Comparison of ENCODE assay signal across 13 mouse cellular contexts in the genomic region with DNA sequence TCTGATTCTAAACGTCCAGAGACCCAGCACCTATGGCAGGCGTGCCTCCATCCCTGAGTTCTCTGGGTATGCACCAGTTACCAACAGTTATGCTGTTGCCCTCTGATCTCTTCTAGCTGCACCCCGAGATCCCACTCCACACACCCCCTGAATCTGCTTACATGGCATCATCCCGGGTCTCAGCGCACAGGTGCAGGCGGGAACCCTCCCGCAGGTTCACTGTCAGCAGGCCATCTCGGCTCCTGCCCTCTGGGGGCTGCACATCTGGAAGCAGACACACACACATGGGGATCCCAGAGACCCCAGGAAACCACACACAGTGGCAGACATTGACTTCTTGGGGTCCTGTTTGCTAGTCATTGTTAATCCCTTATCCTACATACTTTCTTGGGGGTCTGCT. TPM values are rescaled to one million over a fixed set of nuclear protein-coding genes. Genes with fewer than 3 reads are reported as not detected.
A peak's percentile ranks its signal among the peaks of the same experiment; 100 is the strongest.
DNase-seq lines count a peak whose midpoint lies in the region; ATAC-seq and TF ChIP-seq lines count a peak whose summit lies in the region.
"Had no signal": no experiment of that assay in that cellular context is flagged by ENCODE, and none has a peak within 500 bp of the region (broad histone marks: within the 10 kb centered on the region; RNA-seq: fewer than 3 reads in every experiment).

No protein-coding gene starts in this region.

- 82% methylated on average over 8 of the region's 8 CpGs for WGBS in cerebellum, adult 2 months
- WGBS in liver, postnatal 0 days (ENCODE audit: insufficient replicate concordance): 84% methylated on average over 8 of the region's 8 CpGs
- WGBS in liver, embryonic 11.5 days: 88% methylated on average over 8 of the region's 8 CpGs
- WGBS in hindbrain, postnatal 0 days: 74% methylated on average over 8 of the region's 8 CpGs
- 80% methylated on average over 8 of the region's 8 CpGs for WGBS in neural tube, embryonic 13.5 days

- no peaks in the 10 kb centered on the region for H3K9me3 ChIP-seq in liver, postnatal 0 days (ENCODE audit: low read length)
- no peaks in the 10 kb centered on the region for H3K9me3 ChIP-seq in liver, embryonic 11.5 days (ENCODE audit: control insufficient read depth, low read length)
- no peaks in the 10 kb centered on the region for H3K9me3 ChIP-seq in hindbrain, postnatal 0 days (ENCODE audit: low read length)
- no peaks in the 10 kb centered on the region for H3K9me3 ChIP-seq in neural tube, embryonic 13.5 days

- peak overlapping the region; percentile 63; the same call in 1 of the 2 replicates for H3K27ac ChIP-seq in cerebellum, adult 2 months (ENCODE audit: insufficient read depth, low read length)
- no peak overlapping the region for H3K27ac ChIP-seq in liver, postnatal 0 days (ENCODE audit: low read depth)
- no peak overlapping the region for H3K27ac ChIP-seq in liver, embryonic 11.5 days (ENCODE audit: low read depth, low read length)
- peak overlapping the region; percentile 82 for H3K27ac ChIP-seq in hindbrain, postnatal 0 days
- peak overlapping the region; percentile 77 for H3K27ac ChIP-seq in neural tube, embryonic 13.5 days (replicated peaks)

- ATAC-seq in liver, postnatal 0 days: no peak
- no peak for ATAC-seq in liver, embryonic 11.5 days (replicated peaks; ENCODE audit: low FRiP score)
- ATAC-seq in hindbrain, postnatal 0 days: no peak
- no peak for ATAC-seq in neural tube, embryonic 13.5 days (ENCODE audit: low read depth)
- ATAC-seq: Patski had no signal

- H3K4me3 ChIP-seq in cerebellum, adult 2 months (replicated peaks; ENCODE audit: insufficient read depth, low read depth, low read length): no peak overlapping the region
- no peak overlapping the region for H3K4me3 ChIP-seq in liver, postnatal 0 days (ENCODE audit: low read depth, low read length)
- no peak overlapping the region for H3K4me3 ChIP-seq in liver, embryonic 11.5 days (ENCODE audit: low read depth, low read length)
- no peak overlapping the region for H3K4me3 ChIP-seq in hindbrain, postnatal 0 days (ENCODE audit: low read length)
- no peak overlapping the region for H3K4me3 ChIP-seq in neural tube, embryonic 13.5 days

- H3K36me3 ChIP-seq in liver, postnatal 0 days (replicated peaks; ENCODE audit: insufficient read depth, low read length): no peaks in the 10 kb centered on the region
- no peaks in the 10 kb centered on the region for H3K36me3 ChIP-seq in liver, embryonic 11.5 days (ENCODE audit: control insufficient read depth, insufficient read depth, low read length)
- H3K36me3 ChIP-seq in hindbrain, postnatal 0 days (ENCODE audit: insufficient read depth, low read length): no peaks in the 10 kb centered on the region
- peaks cover under 1% of the 10 kb centered on the region; the same call in 1 of the 2 replicates for H3K36me3 ChIP-seq in neural tube, embryonic 13.5 days

- no peak overlapping the region for H3K4me2 ChIP-seq in liver, postnatal 0 days (ENCODE audit: low read depth, low read length)
- H3K4me2 ChIP-seq in liver, embryonic 11.5 days: no peak overlapping the region
- no peak overlapping the region for H3K4me2 ChIP-seq in hindbrain, postnatal 0 days (ENCODE audit: low read depth, low read length)
- no peak overlapping the region for H3K4me2 ChIP-seq in neural tube, embryonic 13.5 days

- DNase-seq in cerebellum, adult 2 months: peak in 1 of 2 experiments; percentile 7
- DNase-seq in cerebellum, adult 9-10 months: no peak
- peak; percentile 11 for DNase-seq in liver, postnatal 0 days
- DNase-seq in liver, embryonic 11.5 days (ENCODE audit: low spot score): no peak
- DNase-seq in hindbrain, postnatal 0 days (ENCODE audit: low spot score): no peak
- no peak for DNase-seq in ovary, postnatal 14 days (ENCODE audit: low spot score)
- no peak for DNase-seq in left cerebral cortex, postnatal 4 days
- DNase-seq: heart, postnatal 36 days; kidney, adult 9 months; lung, postnatal 10 days; spleen, adult 18-20 months had no signal

- H3K27me3 ChIP-seq in cerebellum, adult 2 months (ENCODE audit: control insufficient read depth, insufficient read depth, low read length): no peaks in the 10 kb centered on the region
- H3K27me3 ChIP-seq in liver, postnatal 0 days (ENCODE audit: insufficient read depth, low read length): no peaks in the 10 kb centered on the region
- H3K27me3 ChIP-seq in liver, embryonic 11.5 days (replicated peaks; ENCODE audit: control insufficient read depth, insufficient read depth, low read length): no peaks in the 10 kb centered on the region
- H3K27me3 ChIP-seq in hindbrain, postnatal 0 days (ENCODE audit: insufficient read depth, low read length): no peaks in the 10 kb centered on the region
- no peaks in the 10 kb centered on the region for H3K27me3 ChIP-seq in neural tube, embryonic 13.5 days
- H3K27me3 ChIP-seq: Patski had no signal

- H3K9ac ChIP-seq in liver, postnatal 0 days (replicated peaks): no peak overlapping the region
- H3K9ac ChIP-seq in liver, embryonic 11.5 days (ENCODE audit: low read depth, low read length): no peak overlapping the region
- H3K9ac ChIP-seq in hindbrain, postnatal 0 days (replicated peaks; ENCODE audit: low read length): no peak overlapping the region
- no peak overlapping the region for H3K9ac ChIP-seq in neural tube, embryonic 13.5 days

- 0 out of 2 replicates have a peak, but pooled peaks cover 4% of the 10 kb centered on the region for H3K4me1 ChIP-seq in cerebellum, adult 2 months (ENCODE audit: control insufficient read depth, insufficient read depth, low read length)
- no peaks in the 10 kb centered on the region for H3K4me1 ChIP-seq in liver, postnatal 0 days (ENCODE audit: insufficient read depth)
- H3K4me1 ChIP-seq in liver, embryonic 11.5 days (replicated peaks; ENCODE audit: control insufficient read depth, insufficient read depth, low read length): peaks cover 4% of the 10 kb centered on the region; the same call in 1 of the 2 replicates
- H3K4me1 ChIP-seq in hindbrain, postnatal 0 days (ENCODE audit: insufficient read depth, low read length): 0 out of 2 replicates have a peak, but pooled peaks cover 6% of the 10 kb centered on the region
- H3K4me1 ChIP-seq in neural tube, embryonic 13.5 days (replicated peaks): peaks cover 33% of the 10 kb centered on the region

- TF ChIP-seq CTCF in cerebellum, adult 2 months (IDR thresholded peaks at IDR 0.05; ENCODE audit: borderline replicate concordance, insufficient read depth, low read depth, low read length): no peak
- TF ChIP-seq CTCF in liver, postnatal 0 days (IDR thresholded peaks at IDR 0.05; ENCODE audit: low read depth): no peak
- no peak for TF ChIP-seq CTCF in hindbrain, postnatal 0 days (IDR thresholded peaks at IDR 0.05; ENCODE audit: low read depth)

- intact Hi-C loops in left cerebral cortex, postnatal 4 days (cut with DNase I): no loop called here

- TF ChIP-seq POLR2A in cerebellum, adult 2 months (IDR thresholded peaks at IDR 0.05; ENCODE audit: borderline replicate concordance, insufficient read depth, low read length): no peak

- no peak for TF ChIP-seq EP300 in liver, postnatal 0 days (IDR thresholded peaks at IDR 0.05; ENCODE audit: low read depth)

RNA-seq across cellular contexts. Expression of gene Plekhb1, which starts 7.8 kb away (rescaled TPM):
- polyA plus RNA-seq in cerebellum, adult 2 months (2012; rRNA removed): 868 and 1,066 TPM in 2 replicates
- 0.60 and 0.72 TPM in 2 replicates for polyA plus RNA-seq in liver, postnatal 0 days (2015; fragmentation: Nextera tagmentation; extraction: Ambion mirVana)
- polyA plus RNA-seq in liver, embryonic 11.5 days (2014; fragmentation: Nextera tagmentation; extraction: Ambion mirVana): 1.1 and 2.0 TPM in 2 replicates
- total RNA-seq in hindbrain, postnatal 0 days (2014; rRNA removed): 47.0 and 51.8 TPM in 2 replicates
- 40.4 and 49.3 TPM in 2 replicates for polyA plus RNA-seq in hindbrain, postnatal 0 days (2015; fragmentation: Nextera tagmentation; extraction: Ambion mirVana)
- polyA plus RNA-seq in neural tube, embryonic 13.5 days (2015; fragmentation: Nextera tagmentation; extraction: Ambion mirVana): 25.8 and 26.9 TPM in 2 replicates
- total RNA-seq in left cerebral cortex, postnatal 4 days (2021): 10 to 100 TPM; 11.6 to 14.3 TPM

RNA-seq across cellular contexts. Expression of gene Mrpl48, which starts 46.3 kb away (rescaled TPM):
- polyA plus RNA-seq in cerebellum, adult 2 months (2012; rRNA removed): 95.5 and 96.5 TPM in 2 replicates
- polyA plus RNA-seq in liver, postnatal 0 days (2015; fragmentation: Nextera tagmentation; extraction: Ambion mirVana): 52.5 and 54.5 TPM in 2 replicates
- 78.9 and 81.2 TPM in 2 replicates for polyA plus RNA-seq in liver, embryonic 11.5 days (2014; fragmentation: Nextera tagmentation; extraction: Ambion mirVana)
- total RNA-seq in hindbrain, postnatal 0 days (2014; rRNA removed): 26.8 and 29.8 TPM in 2 replicates
- polyA plus RNA-seq in hindbrain, postnatal 0 days (2015; fragmentation: Nextera tagmentation; extraction: Ambion mirVana): 97.5 and 100 TPM in 2 replicates
- polyA plus RNA-seq in neural tube, embryonic 13.5 days (2015; fragmentation: Nextera tagmentation; extraction: Ambion mirVana): 79.0 and 85.6 TPM in 2 replicates
- total RNA-seq in left cerebral cortex, postnatal 4 days (2021): 10 to 100 TPM; 44.9 to 47.4 TPM

RNA-seq across cellular contexts. Expression of gene Rab6a, which starts 47.2 kb away (rescaled TPM):
- 252 and 259 TPM in 2 replicates for polyA plus RNA-seq in cerebellum, adult 2 months (2012; rRNA removed)
- 44.8 and 51.0 TPM in 2 replicates for polyA plus RNA-seq in liver, postnatal 0 days (2015; fragmentation: Nextera tagmentation; extraction: Ambion mirVana)
- 81.6 and 85.7 TPM in 2 replicates for polyA plus RNA-seq in liver, embryonic 11.5 days (2014; fragmentation: Nextera tagmentation; extraction: Ambion mirVana)
- 241 and 270 TPM in 2 replicates for total RNA-seq in hindbrain, postnatal 0 days (2014; rRNA removed)
- 323 and 336 TPM in 2 replicates for polyA plus RNA-seq in hindbrain, postnatal 0 days (2015; fragmentation: Nextera tagmentation; extraction: Ambion mirVana)
- 245 and 256 TPM in 2 replicates for polyA plus RNA-seq in neural tube, embryonic 13.5 days (2015; fragmentation: Nextera tagmentation; extraction: Ambion mirVana)
- total RNA-seq in left cerebral cortex, postnatal 4 days (2021): 100 to 1,000 TPM; 298 to 307 TPM

RNA-seq across cellular contexts. Expression of gene Fam168a, which starts 52.0 kb away (rescaled TPM):
- 127 and 144 TPM in 2 replicates for polyA plus RNA-seq in cerebellum, adult 2 months (2012; rRNA removed)
- polyA plus RNA-seq in liver, postnatal 0 days (2015; fragmentation: Nextera tagmentation; extraction: Ambion mirVana): 4.3 and 4.6 TPM in 2 replicates
- polyA plus RNA-seq in liver, embryonic 11.5 days (2014; fragmentation: Nextera tagmentation; extraction: Ambion mirVana): 16.2 and 18.8 TPM in 2 replicates
- total RNA-seq in hindbrain, postnatal 0 days (2014; rRNA removed): 123 and 162 TPM in 2 replicates
- 98.2 and 116 TPM in 2 replicates for polyA plus RNA-seq in hindbrain, postnatal 0 days (2015; fragmentation: Nextera tagmentation; extraction: Ambion mirVana)
- 90.4 and 97.8 TPM in 2 replicates for polyA plus RNA-seq in neural tube, embryonic 13.5 days (2015; fragmentation: Nextera tagmentation; extraction: Ambion mirVana)
- 100 to 1,000 TPM; 240 to 242 TPM for total RNA-seq in left cerebral cortex, postnatal 4 days (2021)

Comparison
In these comparisons a context has a peak if more than half of its experiments do, and no peak if none do; other contexts are left out.
1. H3K27ac ChIP-seq: peak in cerebellum, adult 2 months (single experiment), hindbrain, postnatal 0 days (single experiment) and neural tube, embryonic 13.5 days (single experiment); none in liver, postnatal 0 days (single experiment) and liver, embryonic 11.5 days (single experiment).
2. RNA of gene Plekhb1, which starts 7.8 kb away (polyA plus RNA-seq): 868 to 1,066 TPM in cerebellum, adult 2 months; 40.4 to 49.3 TPM in hindbrain, postnatal 0 days, 25.8 to 26.9 TPM in neural tube, embryonic 13.5 days, 1.1 to 2.0 TPM in liver, embryonic 11.5 days and 0.60 to 0.72 TPM in liver, postnatal 0 days; every median in the first group is over 10 times any median in the second.